Mouse (Mus musculus) liver (tissue): ENCODE measurements around the gene Alox5.
"Not testable (repeated sequence)": the region's sequence is repeated elsewhere in the genome, so short reads cannot be mapped to it uniquely, and the experiment has no call there.

Experiments used
- DNase-seq: peaks from one replicate; pipeline ENCODE4 v3.0.0-alpha.2; 2020; ENCODE audit warnings: mixed read lengths

Gene Alox5

DNA sequence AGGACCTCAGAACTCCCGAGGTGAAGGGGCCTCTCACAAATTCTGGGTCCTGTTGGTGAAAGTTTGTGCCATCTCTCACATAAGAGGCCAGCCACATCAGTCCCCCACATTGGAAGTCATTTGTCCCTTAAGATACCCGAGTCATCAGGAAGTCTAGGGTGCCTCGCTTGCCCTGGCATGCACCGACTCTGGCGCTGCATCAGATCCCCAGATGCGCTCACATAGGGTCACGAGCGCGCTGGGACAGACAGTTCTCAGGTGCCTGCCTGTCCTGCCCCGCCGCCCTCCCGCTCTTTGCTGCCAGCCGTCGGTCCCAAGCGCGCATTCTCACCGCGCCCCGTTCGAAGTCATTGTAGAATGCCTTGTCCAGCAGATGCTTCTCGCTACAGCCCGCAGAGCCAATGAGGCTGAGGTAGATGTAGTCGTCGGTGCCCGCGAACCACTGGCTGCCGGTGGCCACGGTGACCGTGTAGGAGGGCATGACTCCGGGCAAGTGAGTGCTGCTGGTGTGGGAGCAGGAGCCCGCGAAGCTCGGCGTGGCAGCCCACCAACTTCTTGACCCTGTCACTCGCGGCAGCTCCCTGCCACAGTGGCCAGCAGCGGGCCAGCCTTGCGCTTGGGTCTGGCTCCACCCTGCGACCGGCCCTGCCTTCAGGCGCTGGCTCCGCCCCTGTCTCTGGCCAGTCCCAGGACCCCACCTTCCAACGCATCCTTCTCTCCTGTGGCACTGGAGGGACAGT, at the start of gene Alox5:
Gene Alox5 (minus strand): TSS at position 635 of the 740 bp plus-strand sequence.
- peak; percentile 44 for DNase-seq

GRCm38 (mm10) chr6:116506302-116507003, 45.5 kb upstream of the Alox5 start, which contains the start of gene Olfr212:
Gene Olfr212 (plus strand): TSS chr6:116506516.
- not testable (repeated sequence) for DNase-seq

DNA sequence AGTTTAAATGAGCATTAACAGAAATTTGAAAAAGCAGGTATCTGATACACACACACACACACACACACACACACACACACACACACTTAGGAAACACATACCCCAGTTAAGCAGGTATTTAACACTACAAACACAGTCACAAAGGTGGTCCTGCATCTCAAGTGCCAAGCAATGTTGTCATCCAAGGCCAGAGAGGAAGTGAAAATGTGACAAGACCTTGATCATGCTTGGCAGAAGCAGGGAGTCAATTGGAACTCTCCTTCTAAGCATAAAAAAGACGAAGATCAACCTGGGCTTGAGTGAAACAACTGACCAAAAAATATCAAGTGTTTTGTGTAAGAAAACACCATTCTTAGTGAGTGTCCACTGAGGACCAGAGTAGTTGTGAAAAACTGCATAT, 35.0 kb upstream of the Alox5 start:
- no peak for DNase-seq

DNA sequence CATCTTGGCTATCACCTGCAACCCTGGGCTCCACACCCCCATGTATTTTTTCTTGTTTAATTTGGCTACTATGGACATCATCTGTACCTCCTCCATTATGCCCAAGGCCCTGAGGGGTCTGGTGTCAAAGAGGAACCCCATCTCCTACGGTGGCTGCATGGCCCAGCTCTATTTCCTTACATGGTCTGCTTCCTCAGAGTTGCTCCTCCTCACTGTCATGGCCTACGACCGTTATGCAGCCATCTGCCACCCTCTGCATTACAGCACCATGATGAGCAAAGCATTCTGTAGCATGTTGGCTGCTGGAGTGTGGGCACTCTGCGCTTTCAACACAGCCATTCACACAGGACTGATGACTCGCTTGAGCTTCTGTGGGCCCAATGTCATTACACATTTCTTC, 32.8 kb upstream of the Alox5 start:
- no peak for DNase-seq

DNA sequence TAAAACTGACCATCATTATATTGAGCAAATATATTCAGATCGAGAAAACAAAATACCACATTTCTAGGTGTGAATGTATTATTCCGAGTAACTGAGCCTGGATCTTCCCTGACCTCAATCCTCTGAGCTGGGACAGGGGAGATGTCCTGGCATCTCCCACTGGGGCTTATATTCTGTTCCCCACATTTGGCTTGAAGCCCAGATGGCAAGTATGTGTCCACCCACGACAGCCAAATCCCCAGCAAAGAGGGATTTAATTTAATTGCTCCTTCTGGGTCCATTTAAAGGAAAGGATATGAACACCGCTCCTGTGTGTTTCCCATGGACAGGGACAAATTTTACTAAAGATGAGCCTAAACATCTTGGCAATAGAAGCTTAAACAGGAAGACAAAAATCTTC, 27.8 kb upstream of the Alox5 start, which contains the start of gene Olfr211:
Gene Olfr211 (plus strand): TSS at position 301 of the 400 bp plus-strand sequence.
- no peak for DNase-seq

DNA sequence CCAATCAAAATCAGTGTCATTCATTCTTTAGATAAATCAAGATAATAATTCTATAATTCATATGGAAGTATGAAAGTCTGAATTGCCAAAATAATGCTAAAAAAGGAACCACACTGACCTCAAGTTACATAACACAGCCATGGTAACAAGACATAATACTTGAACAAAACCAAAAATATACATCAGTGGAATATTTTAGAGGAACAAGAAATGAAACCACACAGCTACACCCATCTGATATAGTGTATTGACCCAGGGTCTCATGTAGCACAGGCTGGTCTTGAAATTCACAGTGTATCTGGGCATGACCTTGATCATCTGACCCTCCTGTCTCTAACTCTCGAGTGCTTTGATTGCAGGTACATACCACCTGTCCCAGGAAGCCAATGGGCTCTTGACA, 25.9 kb upstream of the Alox5 start:
- no peak for DNase-seq

GRCm38 (mm10) chr6:116485081-116485480, 24.1 kb upstream of the Alox5 start:
- no peak for DNase-seq

- DNase-seq: no peak
Measured at GRCm38 (mm10) chr6:116468081-116468480, 7.1 kb upstream of the Alox5 start.

DNA sequence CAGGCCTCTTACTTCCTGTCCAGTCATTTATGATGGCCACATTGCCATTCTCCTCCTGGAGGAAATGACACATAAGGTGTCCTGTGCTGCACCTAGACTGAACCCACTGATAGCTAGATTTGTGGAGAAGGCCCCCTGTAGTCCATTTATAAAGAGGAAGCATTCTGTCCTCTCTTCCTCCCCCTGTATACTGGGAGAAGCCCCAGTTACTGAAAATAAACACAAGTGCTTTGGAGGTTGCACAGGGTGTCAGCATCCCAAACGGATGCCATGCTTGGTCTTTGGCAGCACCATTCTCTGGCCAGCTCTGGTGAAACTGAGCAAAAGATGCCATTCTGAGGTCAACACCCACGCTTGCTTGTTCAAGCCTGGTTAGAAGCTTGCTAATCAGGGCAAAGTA, 1.7 kb downstream of the Alox5 start:
- DNase-seq: no peak

DNA sequence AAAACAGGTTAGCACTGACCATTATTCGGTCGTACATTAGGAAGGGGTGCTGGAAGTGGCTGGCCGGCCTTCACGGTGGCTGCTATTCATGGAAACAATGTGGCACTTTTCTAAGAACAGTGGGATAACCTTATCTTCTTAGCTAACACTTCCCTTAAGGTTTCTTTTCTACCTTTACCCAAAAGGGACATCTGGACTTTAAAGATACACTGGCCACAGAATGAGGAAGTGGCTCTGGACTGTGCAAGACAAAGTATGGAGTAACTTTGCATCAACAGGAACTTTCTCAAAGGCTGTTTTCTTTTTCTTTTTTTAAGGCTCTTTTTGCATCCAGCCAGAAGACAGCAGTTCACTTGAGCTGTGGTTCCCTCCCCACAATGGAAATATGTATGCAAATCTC, 2.2 kb downstream of the Alox5 start:
- DNase-seq: no peak

GRCm38 (mm10) chr6:116456482-116456881, 4.5 kb downstream of the Alox5 start:
- DNase-seq: peak; percentile 11

- peak; percentile 26 for DNase-seq
Measured at GRCm38 (mm10) chr6:116455781-116456180, 5.2 kb downstream of the Alox5 start.

GRCm38 (mm10) chr6:116440849-116441248, 20.1 kb downstream of the Alox5 start:
- DNase-seq: no peak

- DNase-seq: no peak
Measured at GRCm38 (mm10) chr6:116440447-116440846, 20.5 kb downstream of the Alox5 start.

DNA sequence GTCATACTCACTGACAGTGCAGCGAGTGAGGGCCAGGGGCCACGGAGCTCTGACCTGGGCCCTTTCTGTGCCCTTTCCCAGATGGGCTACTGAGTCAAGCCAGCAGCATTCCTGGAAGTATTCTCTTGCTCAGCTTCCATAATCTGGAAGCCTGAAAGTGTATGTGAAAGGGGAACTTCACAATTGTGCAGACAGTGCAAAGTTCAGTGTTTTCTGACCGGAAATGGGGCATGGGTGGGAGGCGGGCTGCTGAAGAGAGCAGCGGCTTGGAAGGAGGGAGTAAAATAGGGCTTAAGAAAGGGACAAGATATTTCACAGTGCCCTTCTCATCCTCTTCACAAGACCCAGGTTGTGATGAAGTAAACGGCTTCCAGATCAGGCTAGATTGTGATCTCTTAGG, 21.4 kb downstream of the Alox5 start:
- no peak for DNase-seq

GRCm38 (mm10) chr6:116438864-116439263, 22.1 kb downstream of the Alox5 start:
- no peak for DNase-seq

GRCm38 (mm10) chr6:116428282-116428681, 32.7 kb downstream of the Alox5 start:
- peak; percentile 53 for DNase-seq

DNA sequence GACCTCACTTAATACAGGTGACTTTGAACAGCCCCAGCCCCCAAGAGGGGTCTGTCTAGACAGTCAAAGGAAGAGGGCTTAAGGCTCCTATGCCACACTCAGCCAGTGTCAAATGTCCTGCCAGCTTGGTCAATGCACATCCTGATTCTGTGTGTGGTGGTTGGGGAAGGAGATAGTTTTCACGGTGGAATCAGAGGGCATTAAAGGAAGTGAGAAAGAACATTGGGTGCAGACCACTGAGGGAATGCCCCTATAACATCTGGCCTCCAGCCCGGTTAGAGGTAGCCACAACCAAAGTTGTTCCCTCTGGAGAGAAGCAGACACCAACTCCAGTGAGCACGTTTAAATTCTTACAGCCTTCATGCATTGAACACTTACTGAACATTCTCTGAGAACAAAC, 33.4 kb downstream of the Alox5 start:
- DNase-seq: no peak

- no peak for DNase-seq
Measured at GRCm38 (mm10) chr6:116423664-116424063, 37.3 kb downstream of the Alox5 start.

DNA sequence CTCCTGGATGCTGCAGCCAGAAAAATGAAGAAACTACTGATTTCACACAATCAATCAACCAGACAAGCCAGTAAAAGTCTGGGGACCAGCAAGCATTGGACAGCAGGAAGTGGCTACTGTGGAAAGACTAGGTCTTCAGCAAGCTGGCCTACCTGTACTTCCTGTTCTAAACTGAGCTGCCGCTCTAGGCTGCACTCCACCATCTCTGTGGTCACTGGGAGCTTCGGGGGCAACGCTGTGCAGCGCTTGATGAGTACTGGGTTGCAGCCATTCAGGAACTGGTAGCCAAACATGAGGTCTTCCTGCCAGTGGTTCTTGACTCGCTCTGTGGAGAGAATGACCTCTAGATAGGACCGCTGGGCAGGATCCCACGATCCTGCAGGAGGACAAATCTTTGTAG, 38.0 kb downstream of the Alox5 start:
- DNase-seq: no peak

GRCm38 (mm10) chr6:116420271-116420670, 40.7 kb downstream of the Alox5 start:
- no peak for DNase-seq

GRCm38 (mm10) chr6:116419699-116420098, 41.3 kb downstream of the Alox5 start:
- no peak for DNase-seq

DNA sequence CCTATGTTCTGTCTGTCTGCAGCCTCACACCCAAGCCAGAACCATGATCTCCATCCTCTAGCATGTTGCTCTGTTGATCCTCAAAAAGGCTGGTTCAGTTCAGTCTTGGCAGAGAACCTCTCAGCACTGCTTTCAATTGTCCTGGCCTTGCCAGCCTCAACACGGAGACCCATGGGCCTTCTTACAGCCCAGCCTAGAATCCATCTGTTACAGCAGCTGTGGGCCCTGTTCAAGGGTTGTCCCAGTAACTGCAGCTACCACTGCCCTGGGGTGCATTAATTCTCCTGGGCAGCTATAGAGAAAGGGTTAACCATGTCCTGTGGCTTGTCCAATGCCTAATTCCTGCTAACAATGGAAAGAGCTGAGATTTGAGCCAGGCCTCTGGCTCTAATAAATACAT, 42.5 kb downstream of the Alox5 start:
- DNase-seq: no peak
